Mouse (Mus musculus): ENCODE data around the gene Atp8b4. TPM values are rescaled to one million over a fixed set of nuclear protein-coding genes. Genes with fewer than 3 reads are reported as not detected.
"Not testable (repeated sequence)": the region's sequence is repeated elsewhere in the genome, so short reads cannot be mapped to it uniquely, and the experiment has no call there.

Atp8b4 gene
- 1 to 10 TPM; 1.5 to 3.0 TPM for total RNA-seq (2021)
- long read RNA-seq, experiment 1, result 0 reads
- long read RNA-seq, experiment 2, result 0 reads

DNA sequence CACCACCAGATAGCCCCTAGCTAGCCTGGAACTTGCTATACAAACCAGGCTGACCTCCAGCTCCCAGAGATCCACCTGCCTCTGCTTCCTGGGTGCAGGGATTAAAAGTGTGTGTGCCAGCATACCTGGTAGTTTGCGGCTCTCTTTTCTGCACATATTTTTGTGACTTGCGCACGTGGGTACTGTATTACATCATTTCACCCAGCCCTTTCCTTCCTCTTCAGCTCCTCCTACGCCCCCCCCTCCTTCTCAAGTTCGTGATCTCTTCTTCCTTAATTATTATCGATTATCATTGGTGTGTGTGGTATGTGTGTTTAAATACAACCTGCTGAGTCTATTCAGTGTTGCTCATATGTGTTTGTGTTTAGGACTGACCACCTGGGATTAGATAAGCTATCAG is at the start of gene Atp8b4:
Gene Atp8b4, minus strand, starts transcription at position 154 of the 400 bp plus-strand sequence.
- no peak for DNase-seq (ENCODE audit: low spot score in 2 of 2)

DNA sequence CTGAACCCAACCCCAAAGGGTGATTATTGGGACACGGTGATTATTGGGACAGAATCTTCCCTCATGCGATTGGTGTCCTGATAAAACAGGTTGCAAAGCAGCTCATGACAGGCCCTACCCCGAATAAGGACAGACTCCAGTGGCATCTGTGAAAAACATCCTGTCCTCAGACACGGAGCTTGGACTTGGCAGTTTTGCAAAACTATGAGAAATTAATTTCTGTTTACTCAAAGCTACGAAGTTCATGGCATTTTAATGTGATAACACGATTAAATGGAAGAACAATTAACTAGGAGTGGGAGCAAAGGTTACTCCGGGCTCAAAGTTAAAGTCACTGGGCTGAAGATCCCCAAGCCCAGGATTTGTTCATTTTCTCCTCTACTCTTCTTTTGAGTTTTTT is 49.2 kb upstream of the Atp8b4 start:
- DNase-seq (ENCODE audit: low spot score in 2 of 2), result no peak

GRCm38 (mm10) chr2:126546392-126546791 is 45.9 kb upstream of the Atp8b4 start:
- DNase-seq (ENCODE audit: low spot score in 2 of 2), result no peak

- DNase-seq (ENCODE audit: low spot score in 2 of 2), result no peak
Observed at GRCm38 (mm10) chr2:126545297-126545696, 44.8 kb upstream of the Atp8b4 start.

- DNase-seq (ENCODE audit: low spot score in 2 of 2), result no peak
Observed at GRCm38 (mm10) chr2:126542211-126542610, 41.7 kb upstream of the Atp8b4 start.

DNA sequence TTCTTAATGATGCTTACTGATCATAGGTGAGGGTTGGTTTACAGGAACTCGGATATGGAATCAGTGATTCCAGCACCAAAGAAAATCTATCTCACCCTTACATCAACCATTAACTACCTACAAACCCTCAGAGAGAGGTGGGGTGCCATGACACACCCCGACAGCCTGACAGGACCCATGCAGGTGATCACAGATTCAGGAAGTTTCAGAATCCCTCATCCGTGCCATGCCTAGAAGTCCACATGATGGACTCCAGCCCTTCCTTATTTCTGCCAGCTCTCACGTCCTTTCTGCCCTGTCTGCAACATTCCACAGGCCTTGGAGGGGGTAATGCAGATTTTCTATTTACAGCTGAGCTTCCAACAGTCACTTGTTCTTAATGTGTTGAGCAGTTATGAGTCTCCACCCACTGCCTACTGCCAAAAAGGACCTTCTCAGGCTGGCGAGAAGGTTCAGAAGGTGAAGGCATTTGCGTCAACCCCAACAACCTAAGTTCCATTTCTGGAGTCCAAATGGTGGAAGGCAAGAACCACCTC is 40.0 kb upstream of the Atp8b4 start:
- DNase-seq (ENCODE audit: low spot score in 2 of 2), result no peak

- no peak for DNase-seq (ENCODE audit: low spot score in 2 of 2)
Observed at GRCm38 (mm10) chr2:126537654-126538053, 37.2 kb upstream of the Atp8b4 start.

GRCm38 (mm10) chr2:126530581-126530980 is 30.1 kb upstream of the Atp8b4 start:
- DNase-seq (ENCODE audit: low spot score in 2 of 2), result no peak

DNA sequence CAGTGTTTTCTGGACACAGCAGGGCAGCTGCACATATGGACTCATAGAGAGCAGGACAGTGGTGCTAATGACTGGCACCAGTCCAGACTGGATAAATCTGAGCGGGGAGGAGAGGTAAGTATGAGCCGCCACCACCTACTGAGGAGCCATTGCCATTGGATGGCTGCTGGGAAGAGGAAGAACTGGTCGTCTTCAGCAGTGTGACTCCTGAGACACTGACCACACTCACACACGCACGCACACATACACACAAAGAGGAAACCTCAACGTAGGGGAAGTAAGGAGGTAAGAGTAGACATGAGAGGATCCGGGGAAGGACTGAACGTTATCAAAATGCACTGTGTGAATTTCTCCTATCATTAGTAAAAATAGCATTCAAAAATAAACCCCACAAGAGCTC is 27.0 kb upstream of the Atp8b4 start:
- no peak for DNase-seq (ENCODE audit: low spot score in 2 of 2)

- DNase-seq (ENCODE audit: low spot score in 2 of 2), result no peak
Observed at GRCm38 (mm10) chr2:126524271-126524670, 23.8 kb upstream of the Atp8b4 start.

- not testable (repeated sequence) for DNase-seq (ENCODE audit: low spot score in 2 of 2)
Observed at GRCm38 (mm10) chr2:126523101-126523745, 22.7 kb upstream of the Atp8b4 start.

DNA sequence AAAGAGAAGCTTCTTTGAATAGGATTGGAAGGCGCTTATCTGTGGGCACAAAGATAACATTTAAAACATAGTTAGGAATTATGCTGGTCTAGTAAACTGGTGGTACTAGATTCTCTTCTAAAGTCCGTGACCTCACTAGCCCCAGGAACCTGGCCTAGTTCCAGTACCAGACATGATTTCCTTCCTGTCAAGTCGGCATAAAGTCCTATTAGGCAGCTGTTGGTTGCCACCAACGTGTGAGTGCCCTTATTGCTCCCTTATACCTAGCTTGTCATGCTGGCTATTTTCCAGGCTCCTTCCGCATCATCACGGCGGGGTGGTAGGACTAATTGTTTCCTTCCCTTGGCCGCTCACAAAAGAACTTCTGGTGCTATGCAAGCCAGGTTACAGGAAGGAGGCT is 21.6 kb upstream of the Atp8b4 start:
- DNase-seq (ENCODE audit: low spot score in 2 of 2), result no peak

DNA sequence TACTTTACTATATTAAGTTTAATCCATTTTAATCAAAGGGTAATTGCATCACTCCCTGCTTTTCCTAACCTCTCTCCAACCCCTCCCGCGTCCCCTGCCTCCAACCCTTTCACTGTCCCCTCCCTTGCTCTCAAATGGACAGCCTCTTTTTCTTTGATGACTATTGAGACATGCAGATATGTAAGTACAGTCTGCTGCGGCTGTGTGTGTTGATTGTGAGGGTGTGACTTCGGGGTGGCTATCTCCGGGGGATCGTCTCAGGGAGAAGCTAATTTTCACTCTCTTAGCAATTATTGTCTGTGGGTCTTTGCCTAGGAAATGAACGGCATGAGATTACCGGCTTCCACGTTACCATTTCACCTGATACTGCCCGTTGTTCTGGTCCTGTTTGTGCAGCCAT is 21.0 kb upstream of the Atp8b4 start:
- DNase-seq (ENCODE audit: low spot score in 2 of 2), result no peak

DNA sequence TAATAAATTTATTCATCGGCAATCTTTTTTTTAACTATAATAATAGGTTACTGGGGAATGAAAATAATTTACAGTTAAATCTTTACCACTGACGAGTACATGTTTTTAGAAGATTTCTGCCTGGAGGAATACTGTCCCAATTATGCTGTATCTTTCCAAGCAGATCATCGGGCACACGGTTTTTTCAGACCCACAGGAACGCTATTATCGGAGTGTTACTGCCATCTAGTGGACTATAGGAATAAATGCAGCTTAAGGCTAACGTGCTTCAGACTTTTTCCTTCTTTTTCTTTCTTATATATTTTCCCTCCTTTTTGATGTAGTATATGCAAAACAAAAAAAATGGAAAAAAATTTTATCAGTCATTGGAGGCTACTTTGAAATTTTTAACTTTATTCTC is 20.4 kb upstream of the Atp8b4 start:
- no peak for DNase-seq (ENCODE audit: low spot score in 2 of 2)

- peak; percentile 39 to 46 for DNase-seq (ENCODE audit: low spot score in 2 of 2)
Observed at GRCm38 (mm10) chr2:126519872-126520581, 19.6 kb upstream of the Atp8b4 start.

DNA sequence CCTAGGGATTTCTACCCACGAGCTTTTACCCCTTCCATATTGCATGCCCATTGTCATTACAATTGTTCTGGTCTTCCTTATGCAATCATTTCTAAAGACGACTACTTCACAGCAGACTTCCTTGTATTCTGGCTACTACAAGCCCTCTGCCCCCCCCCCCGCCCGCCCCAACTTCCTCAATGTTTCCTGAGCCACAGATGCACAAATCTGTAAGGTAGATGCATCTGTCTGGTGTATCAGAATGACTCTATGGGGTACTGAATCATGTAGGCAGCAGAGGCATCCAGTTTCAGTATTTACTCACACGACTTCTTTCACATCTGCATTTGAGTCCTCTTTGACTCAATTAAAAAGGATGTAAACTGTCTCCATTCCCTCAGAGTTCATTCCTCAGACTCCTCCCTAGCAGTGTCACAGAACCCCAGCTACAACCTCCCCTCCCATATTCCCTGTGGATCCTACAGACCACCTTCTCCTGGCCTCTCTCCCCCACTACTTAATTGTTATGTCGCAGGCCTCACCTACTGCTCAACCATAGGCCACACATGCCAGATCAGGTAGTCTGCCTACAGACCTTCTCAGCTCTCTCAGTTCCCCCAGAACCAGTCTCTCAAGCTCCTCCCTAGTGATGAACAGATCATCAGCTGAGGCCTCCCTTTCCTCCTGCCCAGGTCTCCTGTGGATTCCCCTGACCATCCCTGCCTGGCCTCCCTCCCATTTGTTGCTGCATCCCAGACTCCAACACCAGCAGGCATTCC is 14.8 kb upstream of the Atp8b4 start:
- DNase-seq (ENCODE audit: low spot score in 2 of 2), result no peak

- no peak for DNase-seq (ENCODE audit: low spot score in 2 of 2)
Observed at GRCm38 (mm10) chr2:126508228-126508627, 7.8 kb upstream of the Atp8b4 start.

- no peak for DNase-seq (ENCODE audit: low spot score in 2 of 2)
Observed at GRCm38 (mm10) chr2:126507477-126507876, 7.0 kb upstream of the Atp8b4 start.

DNA sequence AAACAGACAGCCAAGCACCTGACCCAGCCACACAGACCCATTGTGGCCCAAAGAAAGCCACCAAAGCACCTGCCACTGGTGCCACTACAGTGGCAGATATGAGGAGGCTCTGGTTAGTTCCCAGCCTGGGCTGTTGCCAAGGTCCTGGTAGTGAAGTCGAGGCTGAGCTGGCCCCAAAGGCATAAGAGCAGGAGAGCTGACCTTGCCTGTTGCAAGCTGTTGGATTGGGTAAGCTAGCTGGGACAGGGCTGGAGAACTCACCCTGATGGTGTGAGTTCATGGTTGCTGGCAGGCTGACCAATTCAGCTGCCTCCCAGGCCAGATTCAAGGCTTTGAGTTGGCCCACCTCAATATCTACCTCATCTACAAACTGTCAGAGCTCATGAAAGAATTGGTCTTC is 4.7 kb upstream of the Atp8b4 start:
- DNase-seq (ENCODE audit: low spot score in 2 of 2), result peak in 1 of 2 experiments; percentile 40

DNA sequence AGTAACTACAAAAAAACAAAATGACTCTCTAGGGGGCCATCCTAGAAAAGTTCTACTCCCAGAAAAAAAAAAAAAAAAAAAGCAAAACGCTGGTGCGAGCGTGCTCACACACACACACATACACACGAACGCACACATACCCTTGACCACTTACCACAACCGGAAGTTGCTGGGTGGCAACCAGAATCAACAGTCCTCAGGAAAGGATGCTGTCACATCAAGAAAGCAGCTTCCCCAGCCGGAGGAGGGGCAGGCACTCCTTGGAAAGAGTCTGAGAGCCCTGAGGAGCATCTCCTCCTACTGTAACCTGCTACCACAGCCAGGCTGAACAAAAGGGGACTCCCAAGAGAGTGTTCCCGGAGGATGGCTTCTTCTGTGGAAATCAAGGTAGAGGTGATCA is 744 bp downstream of the Atp8b4 start:
- DNase-seq (ENCODE audit: low spot score in 2 of 2), result no peak

DNA sequence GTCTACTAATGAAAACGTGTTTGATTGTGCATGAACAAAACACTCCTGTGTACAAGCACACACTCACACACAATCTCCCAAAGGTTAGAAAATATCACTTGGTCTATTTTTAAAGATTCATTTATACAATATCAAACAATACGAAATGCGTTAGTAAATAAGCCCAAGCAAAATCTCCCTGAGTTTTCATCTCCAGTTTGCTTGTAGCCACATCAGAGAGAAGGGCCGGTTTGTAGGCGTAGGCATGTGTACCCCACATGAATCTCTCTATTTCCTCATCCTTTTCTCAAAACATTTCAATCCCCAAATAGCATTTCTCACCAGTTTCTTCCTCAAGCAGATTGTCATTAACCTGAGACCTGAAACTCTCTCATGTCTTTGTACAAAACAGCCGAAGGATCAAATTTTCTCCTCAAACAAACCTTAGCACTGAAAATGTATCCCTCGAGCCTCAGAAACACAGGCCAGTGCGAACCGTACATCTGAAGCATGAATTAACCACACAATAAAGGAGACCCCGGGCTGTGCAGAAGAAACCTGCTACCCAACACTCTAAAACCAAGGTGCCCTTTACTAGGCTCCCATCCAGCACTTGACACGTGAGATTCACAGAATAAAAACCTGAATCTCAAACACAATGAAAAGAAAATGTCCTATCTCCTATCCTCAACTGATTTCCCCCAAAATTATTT is 1.6 kb downstream of the Atp8b4 start:
- DNase-seq (ENCODE audit: low spot score in 2 of 2), result no peak
